Mouse (Mus musculus) limb, embryonic 14.5 days (tissue): ENCODE data around the gene Hsd11b2. TPM values are rescaled to one million over a fixed set of nuclear protein-coding genes. Genes with fewer than 3 reads are reported as not detected.
A peak's percentile ranks its signal among the peaks of the same experiment; 100 is the strongest.

Experiments
- ATAC-seq: fragments of 200-750 bp; cut with Nextera tagmentation; 2 replicates; pipeline ENCODE4 v1.8.0; 2017; ENCODE audit warnings: low read depth, moderate number of reproducible peaks, moderate TSS enrichment; ENCODE audit not compliant: low FRiP score
- DNase-seq: peaks from one replicate; pipeline ENCODE4 v3.0.0-alpha.2; 2015; ENCODE audit warnings: low spot score
- H3K27ac ChIP-seq: fragments of 300-500 bp; sonication (generic); replicated peaks from 2 replicates; pipeline ENCODE4 v1.5.1; 2014; ENCODE audit warnings: low read depth, mild to moderate bottlenecking, low read length, moderate library complexity, mixed read lengths
- H3K27me3 ChIP-seq: fragments of 300-500 bp; sonication (generic); 2 replicates; pipeline ENCODE4 v1.6.1; 2014; ENCODE audit warnings: low read length, mixed read lengths; ENCODE audit not compliant: control insufficient read depth, insufficient read depth
- H3K36me3 ChIP-seq: fragments of 300-500 bp; sonication (generic); 2 replicates; pipeline ENCODE4 v1.6.1; 2014; ENCODE audit warnings: mild to moderate bottlenecking, low read length, moderate library complexity, mixed read lengths; ENCODE audit not compliant: control insufficient read depth, insufficient read depth
- H3K4me1 ChIP-seq: fragments of 300-500 bp; sonication (generic); 2 replicates; pipeline ENCODE4 v1.6.1; 2014; ENCODE audit warnings: antibody characterized with exemption, low read length, mixed read lengths; ENCODE audit not compliant: control insufficient read depth, insufficient read depth
- H3K4me2 ChIP-seq: fragments of 300-500 bp; sonication (generic); replicated peaks from 2 replicates; pipeline ENCODE4 v1.6.1; 2014; ENCODE audit warnings: low read depth, mild to moderate bottlenecking, low read length, moderate library complexity; ENCODE audit not compliant: severe bottlenecking
- H3K4me3 ChIP-seq: fragments of 300-500 bp; sonication (generic); replicated peaks from 2 replicates; pipeline ENCODE4 v1.5.1; 2014; ENCODE audit warnings: low read length
- H3K9ac ChIP-seq: fragments of 300-500 bp; sonication (generic); 2 replicates; pipeline ENCODE4 v1.6.1; 2014; ENCODE audit warnings: mild to moderate bottlenecking, low read depth, low read length, moderate library complexity; ENCODE audit not compliant: severe bottlenecking
- H3K9me3 ChIP-seq: fragments of 300-500 bp; sonication (generic); 2 replicates; pipeline ENCODE4 v1.6.1; 2016; ENCODE audit warnings: low read length; ENCODE audit not compliant: control insufficient read depth
- POLR2A ChIP-seq: fragments of 200-500 bp; IDR thresholded peaks from 2 replicates; pipeline ENCODE4 v1.8.0; 2012; ENCODE audit warnings: inconsistent platforms, mild to moderate bottlenecking, moderate library complexity, borderline replicate concordance; ENCODE audit not compliant: insufficient read depth, insufficient read length; ENCODE audit errors: extremely low read depth
- WGBS: fragments of 180-500 bp; shearing (Covaris S2); extraction: QIAGEN DNeasy Blood & Tissue Kit; methylation state at CpG from one replicate; pipeline ENCODE4 v1.1.7; 2014; 5-methylcytosine and 5-hydroxymethylcytosine counted together
- polyA plus RNA-seq, 2 experiments: library from polyadenylated mRNA; depleted of rRNA in 1 of 2; stranded (reverse) in 1 of 2; unstranded in 1 of 2; fragments of >200 nt; fragmentation: Nextera tagmentation in 1 of 2; extraction: Ambion mirVana in 1 of 2; gene quantifications; 2 replicates each; pipeline versions ENCODE4 v1.2.1 to v1.2.3; 2012 to 2014

Gene Hsd11b2
- polyA plus RNA-seq, 2 experiments = 1.7 to 3.3 TPM

DNA sequence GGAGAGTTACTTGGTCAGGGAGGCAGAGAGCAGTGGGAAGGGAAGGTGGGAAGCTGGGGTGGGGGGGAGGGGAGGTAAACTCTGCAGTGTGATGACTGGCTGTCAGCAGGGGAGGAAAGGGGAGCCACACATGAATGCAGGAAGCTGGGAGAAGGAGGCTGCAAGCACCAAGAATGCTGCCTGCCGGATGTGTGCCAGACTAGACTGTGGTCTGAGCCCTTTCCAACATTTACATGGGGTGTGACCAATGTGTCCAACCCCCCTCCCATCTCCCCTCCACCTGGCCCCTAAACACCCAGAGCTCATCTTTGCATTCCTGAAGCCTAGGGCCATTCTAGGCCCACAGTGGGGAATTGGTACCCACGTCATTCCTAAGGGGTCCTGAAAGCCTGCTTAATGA, 37.5 kb upstream of the Hsd11b2 start:
- Histone ChIP-seq H3K4me1 (peaks cover 18% of the 10 kb centered on the region), H3K27ac (no peak overlapping the region), H3K9me3 (no peaks in the 10 kb centered on the region), H3K9ac (no peak overlapping the region), H3K4me3 (no peak overlapping the region), H3K4me2 (no peak overlapping the region), H3K27me3 (no peaks in the 10 kb centered on the region), H3K36me3 (peaks cover 46% of the 10 kb centered on the region)
- no peak for DNase-seq
- no peak for ATAC-seq
- 34% methylated on average over 2 of the region's 2 CpGs for whole genome bisulfite sequencing
- no peak for TF ChIP-seq POLR2A

DNA sequence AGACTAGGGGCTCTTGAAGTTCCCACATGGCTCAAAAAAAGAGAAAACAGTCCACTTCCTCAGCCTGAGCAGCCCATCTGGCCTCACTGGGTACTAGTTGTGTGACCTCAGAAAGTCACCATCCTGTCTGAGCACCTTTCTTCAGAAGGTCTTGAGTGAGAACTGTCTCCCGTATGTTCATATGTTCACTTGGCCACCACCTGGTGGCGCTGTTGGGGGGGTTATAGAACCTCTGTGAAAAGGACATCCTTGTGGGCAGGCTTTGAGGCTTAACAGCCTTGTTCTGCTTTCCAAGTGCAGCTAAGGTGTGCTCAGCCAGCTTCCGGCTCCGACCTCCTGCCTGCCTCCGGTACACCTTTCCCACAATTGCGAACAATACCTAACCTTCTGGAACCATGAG, 37.1 kb upstream of the Hsd11b2 start:
- Histone ChIP-seq H3K4me1 (peaks cover 18% of the 10 kb centered on the region), H3K9ac (no peak overlapping the region), H3K27ac (no peak overlapping the region), H3K27me3 (no peaks in the 10 kb centered on the region), H3K9me3 (no peaks in the 10 kb centered on the region), H3K4me3 (no peak overlapping the region), H3K36me3 (peaks cover 42% of the 10 kb centered on the region), H3K4me2 (no peak overlapping the region)
- WGBS = 70% methylated on average over 6 of the region's 6 CpGs
- no peak for DNase-seq
- ATAC-seq = no peak
- TF ChIP-seq POLR2A = no peak

DNA sequence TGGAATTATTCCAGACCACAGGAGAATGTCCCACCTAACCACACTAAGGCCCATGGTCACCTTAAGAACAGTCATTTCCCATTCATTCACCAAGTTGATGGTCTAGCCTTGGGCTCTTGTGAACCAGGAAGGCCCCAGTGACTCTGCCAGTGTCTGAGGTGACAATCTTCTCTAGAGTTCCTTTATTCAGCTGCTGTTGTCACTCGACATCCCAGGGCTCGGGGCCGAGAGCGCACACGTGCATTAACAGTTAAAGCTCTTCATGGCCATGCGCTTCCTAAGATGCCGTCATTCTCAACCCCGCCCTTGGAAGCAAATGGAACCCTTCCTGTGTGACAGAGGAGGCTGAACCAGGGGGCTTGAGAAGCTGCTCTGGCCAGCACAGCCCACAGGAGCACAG, 36.4 kb upstream of the Hsd11b2 start:
- H3K4me3 ChIP-seq = no peak overlapping the region
- peaks cover 18% of the 10 kb centered on the region for H3K4me1 ChIP-seq
- peaks cover 40% of the 10 kb centered on the region for H3K36me3 ChIP-seq
- no peaks in the 10 kb centered on the region for H3K9me3 ChIP-seq
- no peak overlapping the region for H3K4me2 ChIP-seq
- TF ChIP-seq POLR2A = no peak
- 85% methylated on average over 8 of the region's 8 CpGs for WGBS
- H3K27ac ChIP-seq = no peak overlapping the region
- H3K9ac ChIP-seq = no peak overlapping the region
- DNase-seq (no peak), ATAC-seq (no peak)
- H3K27me3 ChIP-seq = no peaks in the 10 kb centered on the region

DNA sequence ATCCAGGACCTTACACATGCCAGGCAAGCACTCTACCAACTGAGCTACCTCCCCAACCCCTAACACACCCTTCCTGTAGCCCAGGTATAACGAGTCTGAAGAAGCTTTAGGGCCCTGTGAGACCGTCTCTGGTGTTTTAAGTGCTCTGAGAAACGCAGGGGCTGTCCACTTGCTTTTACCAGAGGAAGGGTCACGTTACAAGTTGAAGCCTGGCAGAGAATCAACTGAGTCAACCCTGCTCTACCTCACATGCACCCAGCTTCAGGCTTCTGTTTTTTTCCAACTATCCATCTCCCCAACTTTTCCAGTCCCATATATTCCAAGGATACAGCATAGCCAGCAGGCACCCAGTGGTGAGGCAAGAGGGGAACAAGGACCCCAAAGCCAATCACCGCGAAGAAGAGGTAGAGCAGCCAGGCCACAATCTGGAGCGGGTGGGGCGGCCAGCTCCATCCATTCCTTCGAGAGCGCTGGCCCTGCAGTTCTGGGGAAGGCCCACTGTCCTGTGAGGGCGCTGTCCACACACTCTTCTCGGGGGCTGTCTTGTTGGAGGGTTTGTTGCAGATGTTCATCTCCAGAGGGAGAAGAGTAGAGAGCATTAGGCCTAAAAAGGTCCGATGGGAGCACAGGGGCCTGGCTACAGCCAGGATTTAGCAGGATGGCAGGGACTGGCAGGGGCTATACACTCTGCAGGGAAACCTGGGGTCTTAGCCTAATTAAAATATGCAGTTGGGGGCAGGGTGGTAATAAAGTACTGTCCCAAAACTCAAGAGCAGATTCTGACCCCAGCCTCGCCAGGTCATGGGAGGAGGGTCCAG, 35.1 kb upstream of the Hsd11b2 start:
- Histone ChIP-seq H3K27me3 (no peaks in the 10 kb centered on the region), H3K4me1 (peaks cover 18% of the 10 kb centered on the region), H3K9me3 (no peaks in the 10 kb centered on the region), H3K9ac (no peak overlapping the region), H3K36me3 (peaks cover 33% of the 10 kb centered on the region), H3K27ac (0 out of 2 replicates have a peak overlapping the region, but pooled peaks have one; percentile 13), H3K4me3 (no peak overlapping the region), H3K4me2 (no peak overlapping the region)
- 29% methylated on average over 14 of the region's 14 CpGs for WGBS
- DNase-seq = peak; percentile 35
- TF ChIP-seq POLR2A = no peak
- peak; percentile 71; the same call in 1 of the 2 replicates for ATAC-seq

DNA sequence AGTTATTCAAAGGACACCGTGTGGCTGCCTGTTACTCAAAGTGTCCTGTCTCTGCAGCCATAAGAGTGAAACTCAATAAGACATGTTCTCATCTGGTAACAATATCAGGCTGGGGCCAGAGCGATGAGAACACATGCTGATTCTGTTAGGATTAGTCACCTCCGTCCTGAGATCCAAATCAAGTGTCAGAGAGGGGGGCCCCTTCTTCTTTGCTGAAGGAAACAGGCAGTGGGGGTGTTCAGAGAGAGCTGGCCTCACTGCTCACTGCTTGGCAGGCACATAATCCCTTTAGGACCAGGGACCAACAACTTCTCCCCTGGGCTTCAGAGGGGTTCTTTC, 34.6 kb upstream of the Hsd11b2 start:
- 26% methylated on average over 3 of the region's 3 CpGs for WGBS
- DNase-seq (peak; percentile 63), ATAC-seq (peak; percentile 49; the same call in 1 of the 2 replicates)
- no peak overlapping the region for H3K4me2 ChIP-seq
- H3K9me3 ChIP-seq = no peaks in the 10 kb centered on the region
- peaks cover 27% of the 10 kb centered on the region for H3K36me3 ChIP-seq
- peaks cover 18% of the 10 kb centered on the region for H3K4me1 ChIP-seq
- no peaks in the 10 kb centered on the region for H3K27me3 ChIP-seq
- H3K9ac ChIP-seq = no peak overlapping the region
- H3K4me3 ChIP-seq = no peak overlapping the region
- TF ChIP-seq POLR2A = no peak
- H3K27ac ChIP-seq = peak overlapping the region; percentile 58; the same call in 1 of the 2 replicates
